ENCODE assay signal across 8 mouse cellular contexts in the genomic region with DNA sequence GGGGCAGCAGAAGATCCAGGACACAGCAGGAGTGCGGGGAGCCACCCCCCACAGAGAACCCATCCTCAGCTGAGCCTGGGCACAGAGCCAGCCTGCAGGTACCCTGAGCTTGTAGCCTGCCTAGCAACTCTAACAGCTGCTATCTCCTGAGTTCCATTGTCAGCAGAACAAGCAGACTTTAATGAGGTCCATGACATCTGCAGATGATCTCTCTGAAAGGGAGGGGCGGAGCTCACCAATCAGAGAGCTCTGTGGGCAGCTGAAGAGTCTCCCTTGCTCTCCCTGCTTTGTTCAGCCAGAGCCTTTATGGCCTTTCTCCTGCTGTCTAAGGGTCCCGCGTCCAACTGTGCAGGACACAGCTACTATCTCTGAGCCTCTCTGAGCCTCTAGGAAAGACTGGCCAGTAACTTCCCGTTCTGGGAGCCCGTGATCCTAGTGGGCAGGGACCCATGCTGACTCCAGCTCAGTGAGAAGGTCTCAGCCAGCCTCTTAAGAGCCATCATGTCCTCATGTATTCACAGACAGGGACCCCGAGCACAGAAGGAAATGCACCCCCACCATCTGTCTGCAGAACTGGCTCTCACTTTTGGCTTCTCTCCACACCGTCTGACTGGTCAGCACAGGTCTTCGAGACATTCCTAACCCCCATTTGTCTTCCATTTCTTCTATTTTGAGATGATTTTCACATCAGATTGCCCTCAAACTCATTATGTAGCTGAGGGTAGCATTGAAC. TPM values are rescaled to one million over a fixed set of nuclear protein-coding genes. Genes with fewer than 3 reads are reported as not detected.
DNase-seq lines count a peak whose midpoint lies in the region; ATAC-seq and TF ChIP-seq lines count a peak whose summit lies in the region.

No protein-coding gene starts in this region.

- no peak for TF ChIP-seq CTCF in intestine, postnatal 0 days (IDR thresholded peaks at IDR 0.05; ENCODE audit: low read depth)

- H3K27me3 ChIP-seq in intestine, embryonic 14.5 days (replicated peaks; ENCODE audit: control insufficient read depth, insufficient read depth, low read length), result no peaks in the 10 kb centered on the region
- H3K27me3 ChIP-seq in intestine, postnatal 0 days (replicated peaks; ENCODE audit: control insufficient read depth, insufficient read depth, low read length), result no peaks in the 10 kb centered on the region
- no peaks in the 10 kb centered on the region for H3K27me3 ChIP-seq in hindbrain, embryonic 13.5 days
- H3K27me3 ChIP-seq in neural tube, embryonic 11.5 days (ENCODE audit: control insufficient read depth, insufficient read depth, low read length), result no peaks in the 10 kb centered on the region

- DNase-seq in intestine, embryonic 14.5 days (ENCODE audit: low spot score), result no peak
- DNase-seq in layer of hippocampus, adult 9-10 months (ENCODE audit: low spot score), result peak; percentile 15
- peak; percentile 56 for DNase-seq in neural tube, embryonic 11.5 days (ENCODE audit: low spot score)
- DNase-seq in urinary bladder, postnatal 36 days (ENCODE audit: low spot score in 2 of 2), result no peak
- no peak for DNase-seq in thymus, postnatal 0 days (ENCODE audit: low spot score)

- WGBS in intestine, embryonic 14.5 days, result 57% methylated on average over 9 of the region's 9 CpGs
- WGBS in intestine, postnatal 0 days, result 61% methylated on average over 9 of the region's 9 CpGs
- WGBS in hindbrain, embryonic 13.5 days, result 26% methylated on average over 9 of the region's 9 CpGs
- WGBS in neural tube, embryonic 11.5 days, result 33% methylated on average over 9 of the region's 9 CpGs

- no peak overlapping the region for H3K4me2 ChIP-seq in intestine, embryonic 14.5 days (ENCODE audit: low read length)
- no peak overlapping the region for H3K4me2 ChIP-seq in intestine, postnatal 0 days (replicated peaks; ENCODE audit: low read depth)
- 0 out of 2 replicates have a peak overlapping the region, but pooled peaks have one; percentile 25 for H3K4me2 ChIP-seq in hindbrain, embryonic 13.5 days
- H3K4me2 ChIP-seq in neural tube, embryonic 11.5 days (ENCODE audit: low read depth), result 0 out of 2 replicates have a peak overlapping the region, but pooled peaks have one; percentile 2

- no peak overlapping the region for H3K4me3 ChIP-seq in intestine, embryonic 14.5 days (ENCODE audit: low read depth, low read length)
- H3K4me3 ChIP-seq in intestine, postnatal 0 days (ENCODE audit: low read depth, low read length), result no peak overlapping the region
- H3K4me3 ChIP-seq in hindbrain, embryonic 13.5 days, result no peak overlapping the region
- H3K4me3 ChIP-seq in neural tube, embryonic 11.5 days (ENCODE audit: low read depth, low read length), result no peak overlapping the region

- H3K9ac ChIP-seq in intestine, embryonic 14.5 days (ENCODE audit: low read length), result no peak overlapping the region
- no peak overlapping the region for H3K9ac ChIP-seq in intestine, postnatal 0 days (ENCODE audit: low read depth, low read length)
- H3K9ac ChIP-seq in hindbrain, embryonic 13.5 days, result 0 out of 2 replicates have a peak overlapping the region, but pooled peaks have one; percentile 24
- H3K9ac ChIP-seq in neural tube, embryonic 11.5 days (ENCODE audit: low read length), result 0 out of 2 replicates have a peak overlapping the region, but pooled peaks have one; percentile 12

- peaks cover 19% of the 10 kb centered on the region for H3K4me1 ChIP-seq in intestine, embryonic 14.5 days (replicated peaks; ENCODE audit: control insufficient read depth, insufficient read depth, low read length)
- H3K4me1 ChIP-seq in intestine, postnatal 0 days (replicated peaks; ENCODE audit: control insufficient read depth, insufficient read depth, low read length), result peaks cover 5% of the 10 kb centered on the region; the same call in 1 of the 2 replicates
- peaks cover 55% of the 10 kb centered on the region for H3K4me1 ChIP-seq in hindbrain, embryonic 13.5 days (replicated peaks)
- H3K4me1 ChIP-seq in neural tube, embryonic 11.5 days (ENCODE audit: control insufficient read depth, insufficient read depth, low read length), result 0 out of 2 replicates have a peak, but pooled peaks cover 5% of the 10 kb centered on the region

- H3K9me3 ChIP-seq in intestine, embryonic 14.5 days (ENCODE audit: control insufficient read depth, low read length), result no peaks in the 10 kb centered on the region
- H3K9me3 ChIP-seq in intestine, postnatal 0 days (ENCODE audit: control insufficient read depth), result no peaks in the 10 kb centered on the region
- no peaks in the 10 kb centered on the region for H3K9me3 ChIP-seq in hindbrain, embryonic 13.5 days
- no peaks in the 10 kb centered on the region for H3K9me3 ChIP-seq in neural tube, embryonic 11.5 days (ENCODE audit: control insufficient read depth, low read length)

- 0 out of 2 replicates have a peak overlapping the region, but pooled peaks have one; percentile 9 for H3K27ac ChIP-seq in intestine, embryonic 14.5 days (ENCODE audit: low read depth)
- no peak overlapping the region for H3K27ac ChIP-seq in intestine, postnatal 0 days (ENCODE audit: low read depth, low read length)
- H3K27ac ChIP-seq in hindbrain, embryonic 13.5 days, result peak overlapping the region; percentile 95
- H3K27ac ChIP-seq in neural tube, embryonic 11.5 days (ENCODE audit: low read depth, low read length), result peak overlapping the region; percentile 40; the same call in 1 of the 2 replicates

- ATAC-seq in intestine, embryonic 14.5 days (replicated peaks; ENCODE audit: low FRiP score, low TSS enrichment, low read depth), result peak; percentile 59; the same call in 1 of the 2 replicates
- no peak for ATAC-seq in intestine, postnatal 0 days
- peak; percentile 82 for ATAC-seq in hindbrain, embryonic 13.5 days (ENCODE audit: low FRiP score)
- peak; percentile 73 for ATAC-seq in neural tube, embryonic 11.5 days (ENCODE audit: insufficient read depth, low FRiP score, low TSS enrichment)
- ATAC-seq in inflammation-experienced regulatory T-cells, adult 6 months, result no peak

- no peaks in the 10 kb centered on the region for H3K36me3 ChIP-seq in intestine, embryonic 14.5 days (ENCODE audit: control insufficient read depth, insufficient read depth, low read length)
- no peaks in the 10 kb centered on the region for H3K36me3 ChIP-seq in intestine, postnatal 0 days (ENCODE audit: control insufficient read depth, insufficient read depth)
- H3K36me3 ChIP-seq in hindbrain, embryonic 13.5 days, result peaks cover 67% of the 10 kb centered on the region
- H3K36me3 ChIP-seq in neural tube, embryonic 11.5 days (ENCODE audit: control insufficient read depth, insufficient read depth, low read length), result no peaks in the 10 kb centered on the region

RNA-seq across cellular contexts. Expression of gene Fam20c, which starts 24.6 kb away (rescaled TPM):
- polyA plus RNA-seq in intestine, embryonic 14.5 days (2014; fragmentation: Nextera tagmentation; extraction: Ambion mirVana), result 10.4 and 11.8 TPM in 2 replicates
- polyA plus RNA-seq in intestine, postnatal 0 days (2015; fragmentation: Nextera tagmentation; extraction: Ambion mirVana), result 2.5 and 3.3 TPM in 2 replicates
- 48.0 and 51.5 TPM in 2 replicates for polyA plus RNA-seq in hindbrain, embryonic 13.5 days (2015; fragmentation: Nextera tagmentation; extraction: Ambion mirVana)
- polyA plus RNA-seq in neural tube, embryonic 11.5 days (2014; fragmentation: Nextera tagmentation; extraction: Ambion mirVana), result 25.5 and 28.2 TPM in 2 replicates
- not detected for polyA plus RNA-seq in inflammation-experienced regulatory T-cells, adult 6 months (2017; shearing (Covaris generic))
- 2.7 and 3.0 TPM in 2 replicates for polyA plus RNA-seq in thymus, postnatal 0 days (2015; fragmentation: Nextera tagmentation; extraction: Ambion mirVana)

RNA-seq across cellular contexts. Expression of gene Gm5294, which starts 41.0 kb away (rescaled TPM):
- polyA plus RNA-seq in intestine, embryonic 14.5 days (2014; fragmentation: Nextera tagmentation; extraction: Ambion mirVana), result not detected in 2 replicates
- not detected in 2 replicates for polyA plus RNA-seq in intestine, postnatal 0 days (2015; fragmentation: Nextera tagmentation; extraction: Ambion mirVana)
- polyA plus RNA-seq in hindbrain, embryonic 13.5 days (2015; fragmentation: Nextera tagmentation; extraction: Ambion mirVana), result 0.73 and 0.97 TPM in 2 replicates
- not detected in 2 replicates for polyA plus RNA-seq in neural tube, embryonic 11.5 days (2014; fragmentation: Nextera tagmentation; extraction: Ambion mirVana)
- not detected for polyA plus RNA-seq in inflammation-experienced regulatory T-cells, adult 6 months (2017; shearing (Covaris generic))
- 0.48 TPM in 1 of 2 replicates, not detected in the other for polyA plus RNA-seq in thymus, postnatal 0 days (2015; fragmentation: Nextera tagmentation; extraction: Ambion mirVana)

Comparison
In these comparisons a context has a peak if more than half of its experiments do, and no peak if none do; other contexts are left out.
1. ATAC-seq: peak in intestine, embryonic 14.5 days (single experiment), hindbrain, embryonic 13.5 days (single experiment) and neural tube, embryonic 11.5 days (single experiment); none in intestine, postnatal 0 days (single experiment) and inflammation-experienced regulatory T-cells, adult 6 months (single experiment).
2. DNase-seq: peak in layer of hippocampus, adult 9-10 months (single experiment) and neural tube, embryonic 11.5 days (single experiment); none in intestine, embryonic 14.5 days (single experiment), urinary bladder, postnatal 36 days (0 of 2) and thymus, postnatal 0 days (single experiment).
3. H3K4me2 ChIP-seq: peak in hindbrain, embryonic 13.5 days (single experiment) and neural tube, embryonic 11.5 days (single experiment); none in intestine, embryonic 14.5 days (single experiment) and intestine, postnatal 0 days (single experiment).
4. H3K9ac ChIP-seq: peak in hindbrain, embryonic 13.5 days (single experiment) and neural tube, embryonic 11.5 days (single experiment); none in intestine, embryonic 14.5 days (single experiment) and intestine, postnatal 0 days (single experiment).